Mouse (Mus musculus) urinary bladder, postnatal 14 days (tissue): ENCODE measurements around the gene Gnb5.
"Not testable (repeated sequence)": the region's sequence is repeated elsewhere in the genome, so short reads cannot be mapped to it uniquely, and the experiment has no call there.

Experiments
- DNase-seq: peaks from one replicate; pipeline ENCODE4 v3.0.0; 2021; ENCODE audit warnings: low spot score

Gene Gnb5

GRCm38 (mm10) chr9:75362201-75362600 is 56.1 kb downstream of the Gnb5 start:
- DNase-seq, result no peak

GRCm38 (mm10) chr9:75363001-75363400 is 56.9 kb downstream of the Gnb5 start:
- no peak for DNase-seq

- not testable (repeated sequence) for DNase-seq
Measured at GRCm38 (mm10) chr9:75363702-75364101, 57.6 kb downstream of the Gnb5 start.

DNA sequence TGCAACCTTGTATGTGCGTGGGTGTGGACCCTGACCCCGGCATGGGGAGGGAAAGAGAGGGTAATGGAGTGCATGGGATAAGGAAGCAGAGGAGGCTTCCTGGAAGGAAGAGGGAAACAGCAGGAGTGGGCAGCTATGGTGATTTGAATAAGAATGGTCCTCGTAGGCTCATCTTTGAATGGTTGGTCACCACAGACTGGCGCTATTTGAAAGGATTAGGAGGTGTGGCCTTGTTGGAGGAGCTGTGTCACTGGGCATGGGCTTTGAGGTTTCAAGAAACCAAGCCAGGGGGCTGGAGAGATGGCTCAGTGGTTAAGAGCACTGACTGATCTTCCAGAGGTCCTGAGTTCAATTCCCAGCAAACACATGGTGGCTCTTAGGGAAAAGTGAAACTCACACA is 59.1 kb downstream of the Gnb5 start:
- DNase-seq, result no peak

DNA sequence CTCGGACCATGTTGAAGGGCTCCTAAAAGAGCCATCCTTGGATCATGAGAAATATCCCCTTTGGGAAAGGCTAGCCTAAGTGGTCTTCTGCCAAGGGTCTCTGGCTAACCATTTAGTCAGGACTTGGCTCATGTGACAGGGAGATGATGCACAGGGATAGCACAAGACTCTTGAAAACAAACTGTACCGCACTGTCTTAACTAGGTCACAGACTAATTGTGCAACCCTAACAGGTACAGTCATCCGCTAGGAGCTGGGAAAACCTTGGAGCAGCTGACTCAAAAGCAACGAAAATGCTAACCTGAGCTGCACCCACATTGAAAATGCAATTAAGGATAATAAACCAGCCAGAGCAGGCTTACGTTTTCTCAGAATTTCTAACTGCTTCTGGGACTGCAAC is 60.1 kb downstream of the Gnb5 start:
- DNase-seq, result no peak

- DNase-seq, result no peak
Measured at GRCm38 (mm10) chr9:75368779-75369178, 62.7 kb downstream of the Gnb5 start.

DNA sequence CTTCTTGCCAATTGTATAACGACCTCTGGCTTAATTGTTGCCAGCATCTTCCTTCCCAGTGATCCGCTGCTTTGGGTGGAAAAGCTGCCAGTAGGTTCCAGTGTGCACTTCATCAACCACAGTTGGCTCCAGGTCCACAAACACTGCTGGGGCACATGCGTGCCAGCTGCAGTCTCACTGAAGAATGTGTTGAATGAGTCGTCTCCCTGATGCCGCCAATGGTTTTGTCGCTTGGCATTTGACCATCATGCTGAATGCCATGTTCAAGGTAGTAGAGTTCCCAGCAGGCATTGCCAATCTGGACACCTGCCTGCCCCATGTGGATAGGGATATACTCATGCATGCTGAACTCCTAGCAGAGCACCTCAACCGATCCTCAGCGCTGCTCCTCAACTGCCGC is 69.5 kb downstream of the Gnb5 start:
- DNase-seq, result no peak

GRCm38 (mm10) chr9:75376428-75376827 is 70.3 kb downstream of the Gnb5 start:
- no peak for DNase-seq

DNA sequence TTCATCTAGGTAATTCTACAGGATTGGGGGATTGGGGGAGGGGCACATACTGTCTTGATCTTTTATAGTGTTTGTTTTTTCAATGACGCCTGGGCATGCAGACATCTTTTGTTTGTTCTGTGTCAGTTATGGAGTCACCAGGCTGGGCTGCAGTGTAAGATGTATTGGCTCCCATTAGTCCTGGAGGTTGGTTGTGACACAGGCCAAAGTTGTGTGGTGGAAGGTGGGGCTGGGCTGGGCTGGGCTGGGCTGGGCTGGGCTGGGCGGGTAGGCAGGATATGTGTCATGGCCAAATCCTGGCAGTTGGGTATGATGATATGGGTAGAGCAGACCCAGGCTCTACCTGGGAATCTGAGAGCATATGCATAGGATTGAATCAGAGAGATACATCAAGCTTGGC is 72.7 kb downstream of the Gnb5 start:
- DNase-seq, result no peak

DNA sequence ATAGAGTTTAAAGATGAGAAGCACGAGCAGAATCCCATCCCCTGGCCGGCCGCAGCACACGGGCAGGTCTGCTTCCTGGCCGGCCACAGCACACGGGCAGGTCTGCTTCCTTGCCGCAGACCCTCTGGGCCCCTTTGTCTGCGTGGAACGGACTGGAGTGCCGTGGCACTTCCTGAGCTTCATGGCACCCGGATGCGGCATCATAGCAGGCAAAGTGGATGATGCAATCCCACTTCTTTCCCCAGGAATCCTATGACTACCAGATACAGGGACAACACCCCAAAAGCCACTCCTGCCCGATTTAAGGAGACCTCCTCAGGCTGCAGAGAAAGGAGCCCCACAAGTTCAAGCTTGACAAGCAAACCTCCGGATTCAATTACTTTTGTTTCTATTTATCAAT is 76.7 kb downstream of the Gnb5 start:
- DNase-seq, result no peak

DNA sequence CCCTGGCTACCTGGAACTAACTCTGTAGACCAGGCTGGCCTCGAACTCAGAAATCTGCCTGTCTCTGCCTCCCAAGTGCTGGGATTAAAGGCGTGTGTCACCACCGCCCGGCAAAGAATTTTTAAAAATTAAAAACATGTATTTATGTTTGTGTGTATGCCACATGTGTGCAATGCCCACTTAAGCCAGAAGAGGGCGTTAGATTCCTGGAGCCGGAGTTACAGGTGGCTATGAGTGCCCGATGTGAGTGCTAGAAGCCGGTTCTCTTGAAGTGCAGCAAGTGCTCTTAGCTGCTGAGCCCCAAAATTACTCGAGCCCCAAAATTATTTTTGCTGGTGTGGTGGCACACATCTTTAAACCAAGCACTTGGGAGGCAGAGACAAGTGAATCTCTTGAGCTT is 77.7 kb downstream of the Gnb5 start:
- no peak for DNase-seq

DNA sequence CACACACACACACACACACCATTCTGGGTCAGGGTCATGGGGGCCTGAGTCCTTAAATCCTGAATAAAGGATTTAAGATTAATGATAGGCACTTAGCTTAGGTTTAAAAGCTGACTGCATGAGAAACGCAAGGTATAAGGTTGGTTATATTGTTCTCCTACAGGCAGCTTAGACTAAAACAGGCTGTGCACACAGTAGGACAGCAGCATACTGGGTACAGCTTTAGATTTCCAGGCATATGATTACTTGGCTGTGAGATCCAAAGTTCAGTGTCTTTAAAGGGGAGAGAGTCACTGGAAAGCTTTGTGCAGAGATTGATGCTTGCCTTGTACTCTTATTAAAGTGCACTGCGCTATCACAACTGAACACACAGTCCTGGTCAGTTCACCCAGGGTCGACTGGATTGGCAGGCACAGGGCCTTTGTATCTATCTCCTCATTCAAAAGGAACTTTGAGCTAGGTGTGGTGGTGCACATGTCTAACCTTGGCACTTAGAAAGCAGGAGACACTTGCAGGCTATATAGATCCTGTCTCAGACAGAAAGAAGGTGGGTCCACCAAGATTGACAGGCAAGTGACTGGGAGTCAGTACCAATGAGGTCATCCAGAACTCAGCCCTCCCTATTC is 78.4 kb downstream of the Gnb5 start:
- DNase-seq, result no peak

GRCm38 (mm10) chr9:75385218-75385974 is 79.3 kb downstream of the Gnb5 start:
- DNase-seq, result no peak

GRCm38 (mm10) chr9:75393251-75393650 is 87.2 kb downstream of the Gnb5 start:
- no peak for DNase-seq
